Mouse (Mus musculus) hindbrain, postnatal 0 days (tissue): ENCODE measurements around the gene Sde2. TPM values are rescaled to one million over a fixed set of nuclear protein-coding genes. Genes with fewer than 3 reads are reported as not detected.

Experiments used
- ATAC-seq: fragments of 200-750 bp; cut with Nextera tagmentation; 2 replicates; pipeline ENCODE4 v1.8.0; 2017; ENCODE audit warnings: mild to moderate bottlenecking, moderate TSS enrichment, moderate library complexity
- DNase-seq: peaks from one replicate; pipeline ENCODE4 v3.0.0-alpha.2; 2015; ENCODE audit warnings: low spot score
- H3K27ac ChIP-seq: fragments of 300-500 bp; sonication (generic); 2 replicates; pipeline ENCODE4 v1.5.1; 2014; ENCODE audit warnings: mild to moderate bottlenecking
- H3K27me3 ChIP-seq: fragments of 300-500 bp; sonication (generic); 2 replicates; pipeline ENCODE4 v1.6.1; 2014; ENCODE audit warnings: low read length, mixed read lengths; ENCODE audit not compliant: insufficient read depth
- H3K36me3 ChIP-seq: fragments of 300-500 bp; sonication (generic); 2 replicates; pipeline ENCODE4 v1.6.1; 2014; ENCODE audit warnings: low read length, mixed read lengths; ENCODE audit not compliant: insufficient read depth
- H3K4me1 ChIP-seq: fragments of 300-500 bp; sonication (generic); 2 replicates; pipeline ENCODE4 v1.6.1; 2014; ENCODE audit warnings: antibody characterized with exemption, low read length, mixed read lengths; ENCODE audit not compliant: insufficient read depth
- H3K4me2 ChIP-seq: fragments of 300-500 bp; sonication (generic); 2 replicates; pipeline ENCODE4 v1.6.1; 2014; ENCODE audit warnings: low read depth, mild to moderate bottlenecking, low read length, moderate library complexity, mixed read lengths
- H3K4me3 ChIP-seq: fragments of 300-500 bp; sonication (generic); 2 replicates; pipeline ENCODE4 v1.5.1; 2014; ENCODE audit warnings: low read length
- H3K9ac ChIP-seq: fragments of 300-500 bp; sonication (generic); replicated peaks from 2 replicates; pipeline ENCODE4 v1.6.1; 2014; ENCODE audit warnings: mild to moderate bottlenecking, low read length, moderate library complexity, mixed read lengths
- H3K9me3 ChIP-seq: fragments of 300-500 bp; sonication (generic); 2 replicates; pipeline ENCODE4 v1.6.1; 2016; ENCODE audit warnings: low read length, mixed read lengths
- CTCF ChIP-seq: IDR thresholded peaks from 2 replicates; pipeline ENCODE4 v1.5.1; 2016; ENCODE audit warnings: antibody characterized with exemption, control low read depth, low read depth
- WGBS: fragments of 180-500 bp; shearing (Covaris S2); extraction: QIAGEN DNeasy Blood & Tissue Kit; methylation state at CpG from one replicate; pipeline ENCODE4 v1.1.7; 2014; 5-methylcytosine and 5-hydroxymethylcytosine counted together
- polyA plus RNA-seq: library from polyadenylated mRNA; unstranded; fragments of >200 nt; fragmentation: Nextera tagmentation; extraction: Ambion mirVana; gene quantifications from 2 replicates; pipeline ENCODE4 v1.2.1, GENCODE M21; 2015
- total RNA-seq: library from RNA; depleted of rRNA; stranded (reverse); fragments of >200 nt; gene quantifications from 2 replicates; pipeline ENCODE4 v1.2.3, GENCODE M21; 2014

Sde2 gene
- total and polyA plus RNA-seq, 2 experiments from 2014 or later, result 11.1 to 21.4 TPM

- Histone ChIP-seq H3K9ac (peak overlapping the region; percentile 99), H3K4me3 (peak overlapping the region; percentile 95), H3K4me1 (peaks cover 12% of the 10 kb centered on the region), H3K27me3 (no peaks in the 10 kb centered on the region), H3K27ac (peak overlapping the region; percentile 100), H3K9me3 (no peaks in the 10 kb centered on the region), H3K4me2 (peak overlapping the region; percentile 52), H3K36me3 (peaks cover 12% of the 10 kb centered on the region)
- under 1% methylated on average over 68 of the region's 71 CpGs for WGBS
- no peak for TF ChIP-seq CTCF
- ATAC-seq, result no peak
- peak; percentile 68 for DNase-seq
These were observed 38.2 kb upstream of the Sde2 start for GRCm38 (mm10) chr1:180812463-180813408.

GRCm38 (mm10) chr1:180813409-180813884, 37.5 kb upstream of the Sde2 start:
- peak; percentile 96 for DNase-seq
- peaks cover 12% of the 10 kb centered on the region for H3K4me1 ChIP-seq
- no peaks in the 10 kb centered on the region for H3K27me3 ChIP-seq
- peaks cover 7% of the 10 kb centered on the region for H3K36me3 ChIP-seq
- peak overlapping the region; percentile 95 for H3K4me3 ChIP-seq
- H3K4me2 ChIP-seq, result peak overlapping the region; percentile 66
- ATAC-seq, result peak; percentile 97
- TF ChIP-seq CTCF, result no peak
- H3K27ac ChIP-seq, result peak overlapping the region; percentile 100
- WGBS, result under 1% methylated on average over 37 of the region's 65 CpGs
- peak overlapping the region; percentile 99 for H3K9ac ChIP-seq
- no peaks in the 10 kb centered on the region for H3K9me3 ChIP-seq

DNA sequence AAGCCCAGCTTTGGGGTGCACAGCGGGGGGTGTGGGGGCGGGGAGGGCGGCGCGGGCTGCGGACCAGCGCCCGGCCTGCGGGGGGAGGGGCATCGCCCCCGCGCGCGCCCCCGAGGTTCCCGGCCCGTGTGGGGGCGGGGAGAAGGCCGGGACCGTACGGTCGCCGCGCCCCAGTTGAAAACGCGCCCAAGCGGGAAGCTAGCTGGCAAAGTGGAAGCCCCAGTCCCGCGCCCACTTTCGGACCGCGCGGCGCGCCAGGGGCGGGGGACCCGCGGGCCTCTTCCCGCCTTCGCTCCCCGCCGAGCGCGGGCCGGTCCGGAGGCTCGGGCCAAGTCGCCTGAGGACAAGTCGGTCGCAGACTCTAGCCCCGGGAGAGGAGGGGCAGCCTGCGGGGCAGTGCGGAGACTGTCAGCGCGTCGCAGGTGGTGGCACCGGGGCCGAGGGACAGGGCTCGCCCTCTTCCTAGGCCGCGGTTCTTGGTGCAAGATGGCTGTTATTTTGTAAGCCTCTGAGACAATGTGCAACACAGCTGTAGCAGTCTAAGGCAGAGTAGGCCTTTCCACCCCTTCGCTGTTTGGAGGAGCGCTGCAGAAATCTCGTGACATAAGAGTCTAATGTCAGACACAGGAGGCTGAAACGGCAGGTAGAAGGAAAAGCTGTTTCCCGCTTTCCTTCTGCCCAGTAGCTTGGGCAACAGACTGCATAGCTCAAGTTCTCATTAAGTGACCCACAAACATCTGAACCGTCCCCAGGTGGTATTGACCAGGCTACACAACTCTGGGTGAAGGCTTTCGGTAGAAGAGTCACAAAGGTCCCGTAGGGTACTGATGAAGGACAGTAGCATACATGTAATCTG, 36.8 kb upstream of the Sde2 start, which contains the start of gene H3f3a:
Gene H3f3a (minus strand): TSS at position 59 of the 856 bp plus-strand sequence.
- H3K27ac ChIP-seq, result peak within 1 kb of the TSS; percentile 100
- H3K36me3 ChIP-seq, result peaks cover 3% of the 10 kb centered on the region
- peaks cover 12% of the 10 kb centered on the region for H3K4me1 ChIP-seq
- peak within 1 kb of the TSS; percentile 95 for H3K4me3 ChIP-seq
- ATAC-seq (peak; percentile 75), DNase-seq (peak; percentile 63)
- peak within 1 kb of the TSS; percentile 99 for H3K9ac ChIP-seq
- 2% methylated on average over 58 of the region's 69 CpGs for WGBS
- no peaks in the 10 kb centered on the region for H3K27me3 ChIP-seq
- H3K9me3 ChIP-seq, result no peaks in the 10 kb centered on the region
- peak within 1 kb of the TSS; percentile 66 for H3K4me2 ChIP-seq
- TF ChIP-seq CTCF, result no peak

DNA sequence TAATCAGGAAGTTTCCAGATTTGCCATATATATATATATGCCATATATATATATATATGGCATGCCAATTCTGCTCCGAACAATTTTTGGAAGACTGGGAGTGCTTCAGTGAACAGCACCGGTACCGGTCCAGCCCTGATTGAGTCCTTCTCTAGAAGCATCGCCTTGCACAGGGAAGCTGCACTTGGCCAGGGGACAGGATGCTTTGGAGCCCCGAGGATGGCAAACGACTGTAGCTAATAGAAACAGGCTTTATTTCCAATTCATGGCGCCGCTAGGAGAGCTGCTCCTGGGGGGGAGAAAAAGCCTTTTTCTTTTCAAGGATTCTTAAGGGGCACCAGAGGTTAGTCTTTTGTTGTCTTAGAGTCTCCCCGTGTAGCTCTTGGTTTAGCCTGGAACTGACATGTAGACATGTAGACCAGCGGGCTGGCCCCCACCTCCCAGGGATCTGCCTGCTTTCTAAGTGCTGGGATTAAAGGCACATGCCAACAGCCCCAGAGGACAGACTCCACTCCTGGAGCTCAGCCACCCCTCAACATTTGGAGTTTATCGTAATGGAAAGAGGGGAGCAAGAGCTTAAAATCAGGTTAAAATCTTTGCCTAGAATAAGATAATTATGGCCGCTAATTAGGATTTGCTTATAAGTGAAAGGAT, 35.4 kb upstream of the Sde2 start:
- H3K36me3 ChIP-seq, result no peaks in the 10 kb centered on the region; the same call in 1 of the 2 replicates
- no peaks in the 10 kb centered on the region for H3K27me3 ChIP-seq
- H3K9ac ChIP-seq, result no peak overlapping the region; the same call in 1 of the 2 replicates
- H3K9me3 ChIP-seq, result no peaks in the 10 kb centered on the region
- H3K4me3 ChIP-seq, result no peak overlapping the region
- no peak for TF ChIP-seq CTCF
- peak overlapping the region; percentile 66 for H3K4me2 ChIP-seq
- 31% methylated on average over 12 of the region's 12 CpGs for WGBS
- H3K27ac ChIP-seq, result peak overlapping the region; percentile 21; the same call in 1 of the 2 replicates
- peaks cover 9% of the 10 kb centered on the region for H3K4me1 ChIP-seq
- DNase-seq (no peak), ATAC-seq (no peak)

DNA sequence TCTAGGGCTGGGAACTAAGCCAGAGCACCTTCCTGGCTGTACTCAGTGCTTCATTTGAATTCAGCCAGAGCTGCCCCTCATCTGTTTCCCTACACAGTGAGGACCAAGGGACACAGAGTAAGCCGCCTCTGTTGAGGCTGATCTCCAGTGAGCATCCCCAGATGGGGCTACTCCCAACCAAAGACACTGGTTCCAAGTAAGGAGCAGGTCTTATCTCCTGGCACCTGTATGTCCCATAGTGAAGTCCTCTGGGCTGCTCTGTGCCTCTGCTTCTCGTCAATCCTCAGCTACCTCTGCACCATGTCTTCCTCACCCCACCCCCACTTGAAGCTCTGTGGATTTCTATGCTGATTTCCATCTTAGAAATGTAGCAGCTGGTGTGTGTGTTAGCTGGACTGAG, 32.9 kb upstream of the Sde2 start:
- no peaks in the 10 kb centered on the region for H3K9me3 ChIP-seq
- no peak overlapping the region for H3K4me2 ChIP-seq
- no peaks in the 10 kb centered on the region; the same call in 1 of the 2 replicates for H3K36me3 ChIP-seq
- no peak overlapping the region for H3K4me3 ChIP-seq
- no peak overlapping the region for H3K27ac ChIP-seq
- ATAC-seq (no peak), DNase-seq (no peak)
- 77% methylated on average over 2 of the region's 2 CpGs for WGBS
- peaks cover 4% of the 10 kb centered on the region for H3K4me1 ChIP-seq
- H3K27me3 ChIP-seq, result no peaks in the 10 kb centered on the region
- no peak for TF ChIP-seq CTCF
- no peak overlapping the region for H3K9ac ChIP-seq

- WGBS, result 90% methylated on average over 6 of the region's 6 CpGs
- H3K9me3 ChIP-seq, result no peaks in the 10 kb centered on the region
- TF ChIP-seq CTCF, result no peak
- H3K27ac ChIP-seq, result no peak overlapping the region
- DNase-seq (no peak), ATAC-seq (no peak)
- H3K4me2 ChIP-seq, result no peak overlapping the region
- H3K9ac ChIP-seq, result no peak overlapping the region
- H3K4me3 ChIP-seq, result no peak overlapping the region
- no peaks in the 10 kb centered on the region for H3K27me3 ChIP-seq
- no peaks in the 10 kb centered on the region; the same call in 1 of the 2 replicates for H3K36me3 ChIP-seq
- H3K4me1 ChIP-seq, result no peaks in the 10 kb centered on the region; the same call in 1 of the 2 replicates
These were observed 29.8 kb upstream of the Sde2 start for GRCm38 (mm10) chr1:180821101-180821500.
